Mouse (Mus musculus) bone marrow, adult 2 months (tissue): ENCODE results near the gene Fam129a.

Source experiments
- CTCF ChIP-seq: fragments of 200-500 bp; IDR thresholded peaks from 2 replicates; pipeline ENCODE4 v1.5.1; 2011; ENCODE audit warnings: low read length, control low read depth; ENCODE audit not compliant: control insufficient read depth, insufficient read depth
- POLR2A ChIP-seq: fragments of 200-500 bp; IDR thresholded peaks from 2 replicates; pipeline ENCODE4 v1.6.1; 2011; ENCODE audit warnings: low read depth, mild to moderate bottlenecking, control low read depth, low read length, borderline replicate concordance; ENCODE audit not compliant: control insufficient read depth

DNA sequence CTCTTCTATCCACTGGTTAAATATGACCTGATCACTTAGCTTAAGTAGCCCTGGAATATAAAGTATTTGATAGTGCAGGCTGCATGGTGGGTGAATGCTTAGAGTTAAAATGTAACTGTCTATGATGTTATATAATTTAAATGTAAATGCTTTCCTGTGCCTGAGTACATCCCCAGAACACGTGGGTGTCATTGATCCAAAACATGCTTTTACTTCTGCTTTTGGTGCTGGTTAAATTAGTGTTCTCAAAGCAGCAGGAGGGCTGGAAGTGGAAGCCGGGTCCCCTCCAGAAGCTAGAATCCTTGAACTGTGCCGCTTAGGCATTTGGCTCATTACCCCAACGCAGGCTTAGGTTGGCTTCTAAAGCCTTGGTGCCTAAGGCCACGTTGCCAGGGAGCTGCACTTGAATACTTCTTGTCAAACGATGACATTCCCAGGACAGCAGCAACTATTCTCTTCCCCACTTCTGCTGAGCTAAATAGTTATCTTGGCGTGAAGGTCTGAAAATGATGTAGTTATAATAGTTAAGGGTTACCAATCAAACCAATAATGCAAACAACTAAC is 86.1 kb downstream of the Fam129a start:
- TF ChIP-seq CTCF, result no peak
- TF ChIP-seq POLR2A, result no peak
